Mouse (Mus musculus) urinary bladder, postnatal 36 days (tissue): ENCODE results near the gene Pak3.
A peak's percentile ranks its signal among the peaks of the same experiment; 100 is the strongest.

Experiments
- DNase-seq, 2 experiments: peaks; one replicate each; pipeline ENCODE4 v3.0.0; 2022; ENCODE audit warnings: low spot score in 2 of 2, mixed read lengths in 1 of 2

The Pak3 gene

GRCm38 (mm10) chrX:143664221-143665150 is 146.1 kb downstream of the Pak3 start:
- no peak for DNase-seq

- DNase-seq = no peak
These were observed 147.4 kb downstream of the Pak3 start for GRCm38 (mm10) chrX:143665771-143666170.

GRCm38 (mm10) chrX:143666991-143667390 is 148.6 kb downstream of the Pak3 start:
- DNase-seq = no peak

GRCm38 (mm10) chrX:143668242-143668641 is 149.9 kb downstream of the Pak3 start:
- peak in 1 of 2 experiments; percentile 16 for DNase-seq

- DNase-seq = no peak
These were observed 160.2 kb downstream of the Pak3 start for GRCm38 (mm10) chrX:143678566-143678965.

- no peak for DNase-seq
These were observed 203.9 kb downstream of the Pak3 start for GRCm38 (mm10) chrX:143722250-143722649.

GRCm38 (mm10) chrX:143725411-143725810 is 207.0 kb downstream of the Pak3 start:
- DNase-seq = no peak

GRCm38 (mm10) chrX:143736035-143736434 is 217.6 kb downstream of the Pak3 start:
- no peak for DNase-seq

- peak in 1 of 2 experiments; percentile 1 for DNase-seq
These were observed 220.8 kb downstream of the Pak3 start for GRCm38 (mm10) chrX:143739171-143739570.

GRCm38 (mm10) chrX:143762556-143762955 is 244.2 kb downstream of the Pak3 start:
- DNase-seq = no peak

- no peak for DNase-seq
These were observed 297.6 kb downstream of the Pak3 start for GRCm38 (mm10) chrX:143815948-143816347.

GRCm38 (mm10) chrX:143818961-143819360 is 300.6 kb downstream of the Pak3 start:
- no peak for DNase-seq

GRCm38 (mm10) chrX:143826521-143826920 is 308.1 kb downstream of the Pak3 start:
- no peak for DNase-seq

- peak in 1 of 2 experiments; percentile 19 for DNase-seq
These were observed 308.8 kb downstream of the Pak3 start, which contains the start of gene Capn6 for GRCm38 (mm10) chrX:143827212-143827611. Capn6 (minus strand) TSS chrX:143827414.

- DNase-seq = no peak
These were observed 328.2 kb downstream of the Pak3 start for GRCm38 (mm10) chrX:143846637-143847036.
